Mouse (Mus musculus): ENCODE data around the gene Gstp2. TPM values are rescaled to one million over a fixed set of nuclear protein-coding genes. Genes with fewer than 3 reads are reported as not detected.

Gstp2 gene
- total and polyA plus RNA-seq, 2 experiments from 2014 or later, result 9.7 to 17.0 TPM

DNA sequence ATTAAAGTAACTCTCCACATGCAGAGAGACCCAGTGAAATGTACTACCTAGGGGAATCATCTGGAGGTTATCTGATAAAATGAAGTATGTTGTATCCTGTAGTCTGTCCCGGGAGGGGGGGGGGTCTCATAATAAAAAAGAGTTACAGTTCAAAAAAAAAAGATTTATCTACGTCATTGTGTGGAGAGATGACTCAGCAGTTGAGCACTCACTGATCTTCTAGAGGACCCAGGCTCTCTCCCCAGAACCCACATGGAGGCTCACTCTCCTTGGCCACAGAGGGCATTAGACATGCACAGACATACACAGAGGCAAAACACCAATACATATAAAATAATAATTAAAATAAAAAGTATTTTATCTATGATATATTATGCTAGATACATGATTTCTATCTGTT lies 45.6 kb upstream of the Gstp2 start:
- no peaks in the 10 kb centered on the region for H3K9me3 ChIP-seq (replicated peaks; ENCODE audit: control insufficient read depth, low read length)
- no peak overlapping the region for H3K4me3 ChIP-seq (ENCODE audit: low read depth, low read length)
- H3K36me3 ChIP-seq (replicated peaks; ENCODE audit: control insufficient read depth, insufficient read depth, low read length), result no peaks in the 10 kb centered on the region
- 41% methylated on average over 2 of the region's 2 CpGs for WGBS
- peaks cover 3% of the 10 kb centered on the region; the same call in 1 of the 2 replicates for H3K4me1 ChIP-seq (ENCODE audit: control insufficient read depth, insufficient read depth)
- H3K27ac ChIP-seq (ENCODE audit: low read depth), result no peak overlapping the region
- no peak for ATAC-seq (ENCODE audit: insufficient read depth, low read depth)
- H3K9ac ChIP-seq (replicated peaks; ENCODE audit: low read depth, low read length), result no peak overlapping the region
- no peak for TF ChIP-seq EP300 (IDR thresholded peaks at IDR 0.05; ENCODE audit: low read depth)
- TF ChIP-seq CTCF (IDR thresholded peaks at IDR 0.05; ENCODE audit: low read depth), result no peak
- no peak for DNase-seq (ENCODE audit: low spot score)
- H3K27me3 ChIP-seq (ENCODE audit: control insufficient read depth, insufficient read depth, low read length), result no peaks in the 10 kb centered on the region
- no peak overlapping the region for H3K4me2 ChIP-seq (ENCODE audit: low read depth, low read length)

DNA sequence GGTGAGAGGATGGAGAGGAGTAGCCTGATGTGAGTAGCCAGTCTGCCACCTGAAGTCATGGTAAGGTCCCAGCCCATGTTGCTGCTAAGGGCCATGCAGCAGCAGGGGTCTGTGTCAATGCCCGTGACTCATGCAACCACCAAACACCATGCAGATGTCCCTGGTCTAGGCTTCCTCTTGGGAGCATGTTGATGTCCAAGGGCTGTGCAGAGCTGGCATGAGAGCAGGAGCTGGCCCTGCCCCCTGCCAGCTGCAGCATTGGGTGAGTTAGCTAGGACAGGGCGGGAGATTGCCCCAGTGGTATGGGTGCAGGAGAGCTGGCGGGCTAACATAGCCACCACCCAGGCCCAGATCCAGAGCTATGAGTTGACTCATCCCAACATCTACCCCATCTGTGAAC lies 44.6 kb upstream of the Gstp2 start:
- no peaks in the 10 kb centered on the region for H3K9me3 ChIP-seq (replicated peaks; ENCODE audit: control insufficient read depth, low read length)
- no peak overlapping the region for H3K9ac ChIP-seq (replicated peaks; ENCODE audit: low read depth, low read length)
- DNase-seq (ENCODE audit: low spot score), result no peak
- H3K4me1 ChIP-seq (ENCODE audit: control insufficient read depth, insufficient read depth), result no peaks in the 10 kb centered on the region
- no peaks in the 10 kb centered on the region for H3K27me3 ChIP-seq (ENCODE audit: control insufficient read depth, insufficient read depth, low read length)
- no peak overlapping the region for H3K4me2 ChIP-seq (ENCODE audit: low read depth, low read length)
- no peaks in the 10 kb centered on the region for H3K36me3 ChIP-seq (replicated peaks; ENCODE audit: control insufficient read depth, insufficient read depth, low read length)
- no peak for ATAC-seq (ENCODE audit: insufficient read depth, low read depth)
- no peak overlapping the region for H3K27ac ChIP-seq (ENCODE audit: low read depth)
- TF ChIP-seq CTCF (IDR thresholded peaks at IDR 0.05; ENCODE audit: low read depth) (no peak), EP300 (IDR thresholded peaks at IDR 0.05; ENCODE audit: low read depth) (no peak)
- 78% methylated on average over 3 of the region's 3 CpGs for WGBS
- no peak overlapping the region for H3K4me3 ChIP-seq (ENCODE audit: low read depth, low read length)

DNA sequence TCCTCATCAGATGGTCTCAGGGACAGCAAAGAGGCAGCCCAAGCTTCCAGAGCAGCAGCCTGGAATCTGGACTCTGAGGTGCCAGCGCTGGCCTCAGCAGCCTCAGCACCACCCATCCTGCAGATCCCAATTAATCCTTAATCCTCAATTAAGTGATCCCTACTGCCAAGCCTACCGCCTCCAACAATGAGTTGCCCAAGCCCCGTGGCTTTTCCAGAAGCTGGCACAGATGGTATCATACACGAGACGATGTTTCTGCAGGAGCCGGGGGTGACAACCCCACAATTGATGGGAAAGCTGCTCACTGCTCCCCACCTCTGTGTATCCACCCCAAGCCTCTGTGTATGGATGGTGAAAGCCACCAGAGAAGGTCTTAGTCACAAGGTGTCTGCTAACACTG lies 43.3 kb upstream of the Gstp2 start:
- no peaks in the 10 kb centered on the region for H3K36me3 ChIP-seq (replicated peaks; ENCODE audit: control insufficient read depth, insufficient read depth, low read length)
- no peaks in the 10 kb centered on the region for H3K4me1 ChIP-seq (ENCODE audit: control insufficient read depth, insufficient read depth)
- no peak for DNase-seq (ENCODE audit: low spot score)
- H3K9ac ChIP-seq (replicated peaks; ENCODE audit: low read depth, low read length), result no peak overlapping the region
- no peak overlapping the region for H3K4me2 ChIP-seq (ENCODE audit: low read depth, low read length)
- H3K4me3 ChIP-seq (ENCODE audit: low read depth, low read length), result no peak overlapping the region
- H3K9me3 ChIP-seq (replicated peaks; ENCODE audit: control insufficient read depth, low read length), result no peaks in the 10 kb centered on the region
- no peaks in the 10 kb centered on the region for H3K27me3 ChIP-seq (ENCODE audit: control insufficient read depth, insufficient read depth, low read length)
- WGBS, result 76% methylated on average over 6 of the region's 6 CpGs
- no peak overlapping the region for H3K27ac ChIP-seq (ENCODE audit: low read depth)
- no peak for ATAC-seq (ENCODE audit: insufficient read depth, low read depth)
- no peak for TF ChIP-seq EP300 (IDR thresholded peaks at IDR 0.05; ENCODE audit: low read depth)
- no peak for TF ChIP-seq CTCF (IDR thresholded peaks at IDR 0.05; ENCODE audit: low read depth)

DNA sequence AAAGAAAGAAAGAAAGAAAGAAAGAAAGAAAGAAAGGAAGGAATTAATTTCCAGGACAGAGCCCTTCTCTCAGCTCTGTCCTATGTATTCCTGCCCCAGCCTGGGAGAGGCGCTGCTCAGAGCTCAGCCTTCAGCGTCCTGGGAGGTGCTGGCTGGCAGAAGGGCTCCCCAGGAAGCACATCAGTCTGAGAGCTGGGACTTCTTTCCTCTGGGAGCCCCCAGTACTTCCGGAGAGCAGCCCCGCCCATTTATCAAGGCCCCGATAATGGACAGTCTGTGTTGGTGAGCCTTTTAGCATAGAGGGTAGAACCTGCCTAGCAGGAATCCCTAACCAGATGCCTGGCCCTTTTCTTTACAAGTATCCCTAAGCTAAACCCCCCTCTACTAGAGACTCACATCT lies 42.3 kb upstream of the Gstp2 start:
- DNase-seq (ENCODE audit: low spot score) (no peak), ATAC-seq (ENCODE audit: insufficient read depth, low read depth) (no peak)
- Histone ChIP-seq H3K9me3 (replicated peaks; ENCODE audit: control insufficient read depth, low read length) (no peaks in the 10 kb centered on the region), H3K9ac (replicated peaks; ENCODE audit: low read depth, low read length) (no peak overlapping the region), H3K27me3 (ENCODE audit: control insufficient read depth, insufficient read depth, low read length) (no peaks in the 10 kb centered on the region), H3K4me1 (ENCODE audit: control insufficient read depth, insufficient read depth) (no peaks in the 10 kb centered on the region), H3K36me3 (replicated peaks; ENCODE audit: control insufficient read depth, insufficient read depth, low read length) (no peaks in the 10 kb centered on the region), H3K4me2 (ENCODE audit: low read depth, low read length) (no peak overlapping the region), H3K27ac (ENCODE audit: low read depth) (no peak overlapping the region), H3K4me3 (ENCODE audit: low read depth, low read length) (no peak overlapping the region)
- WGBS, result 49% methylated on average over 5 of the region's 5 CpGs
- TF ChIP-seq CTCF (IDR thresholded peaks at IDR 0.05; ENCODE audit: low read depth), result no peak
- TF ChIP-seq EP300 (IDR thresholded peaks at IDR 0.05; ENCODE audit: low read depth), result no peak

DNA sequence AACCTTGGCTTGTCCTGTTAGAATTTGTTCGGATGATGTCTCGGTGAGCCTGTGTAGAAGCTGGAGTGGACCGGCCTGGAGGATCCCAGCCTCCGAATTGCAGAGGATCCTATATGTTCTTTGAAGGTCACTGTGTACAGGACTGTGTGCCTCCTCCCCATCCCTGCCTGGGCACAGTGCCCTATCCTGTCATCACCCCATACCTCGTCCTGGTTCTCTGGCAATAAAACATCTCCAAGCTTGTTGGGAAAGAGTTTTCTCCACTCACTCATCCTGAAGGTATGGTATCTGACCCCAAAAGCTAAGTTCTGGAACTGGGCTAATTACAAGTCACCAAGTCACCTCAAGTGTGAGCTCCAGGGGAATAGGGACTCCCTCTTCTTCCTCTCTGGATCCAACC lies 41.3 kb upstream of the Gstp2 start:
- no peaks in the 10 kb centered on the region for H3K4me1 ChIP-seq (ENCODE audit: control insufficient read depth, insufficient read depth)
- H3K4me3 ChIP-seq (ENCODE audit: low read depth, low read length), result no peak overlapping the region
- no peaks in the 10 kb centered on the region for H3K27me3 ChIP-seq (ENCODE audit: control insufficient read depth, insufficient read depth, low read length)
- no peaks in the 10 kb centered on the region for H3K9me3 ChIP-seq (replicated peaks; ENCODE audit: control insufficient read depth, low read length)
- ATAC-seq (ENCODE audit: insufficient read depth, low read depth), result peak; percentile 85
- peak; percentile 64 for DNase-seq (ENCODE audit: low spot score)
- no peak overlapping the region for H3K4me2 ChIP-seq (ENCODE audit: low read depth, low read length)
- WGBS, result 29% methylated on average over 5 of the region's 5 CpGs
- TF ChIP-seq CTCF (IDR thresholded peaks at IDR 0.05; ENCODE audit: low read depth) (no peak), EP300 (IDR thresholded peaks at IDR 0.05; ENCODE audit: low read depth) (no peak)
- H3K27ac ChIP-seq (ENCODE audit: low read depth), result no peak overlapping the region
- no peaks in the 10 kb centered on the region for H3K36me3 ChIP-seq (replicated peaks; ENCODE audit: control insufficient read depth, insufficient read depth, low read length)
- no peak overlapping the region for H3K9ac ChIP-seq (replicated peaks; ENCODE audit: low read depth, low read length)

DNA sequence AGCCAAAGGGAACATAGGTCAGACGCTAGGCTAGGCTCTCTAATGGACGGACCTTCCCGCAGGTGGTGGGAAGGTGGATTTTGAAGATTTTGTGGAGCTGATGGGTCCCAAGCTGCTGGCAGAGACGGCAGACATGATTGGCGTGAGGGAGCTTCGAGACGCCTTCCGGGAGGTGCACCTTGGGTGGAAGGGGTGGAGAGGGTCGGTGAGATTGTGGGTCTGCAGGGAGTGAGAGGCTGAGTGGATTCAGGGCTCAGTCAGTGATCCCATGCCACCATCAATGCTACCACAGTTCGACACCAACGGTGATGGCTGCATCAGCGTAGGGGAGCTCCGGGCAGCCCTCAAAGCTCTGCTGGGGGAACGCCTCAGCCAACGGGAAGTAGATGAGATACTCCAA lies 40.3 kb upstream of the Gstp2 start:
- no peak for ATAC-seq (ENCODE audit: insufficient read depth, low read depth)
- 88% methylated on average over 15 of the region's 15 CpGs for WGBS
- DNase-seq (ENCODE audit: low spot score), result no peak
- Histone ChIP-seq H3K4me3 (ENCODE audit: low read depth, low read length) (no peak overlapping the region), H3K27me3 (ENCODE audit: control insufficient read depth, insufficient read depth, low read length) (no peaks in the 10 kb centered on the region), H3K9ac (replicated peaks; ENCODE audit: low read depth, low read length) (no peak overlapping the region), H3K27ac (ENCODE audit: low read depth) (no peak overlapping the region), H3K36me3 (replicated peaks; ENCODE audit: control insufficient read depth, insufficient read depth, low read length) (no peaks in the 10 kb centered on the region), H3K4me1 (ENCODE audit: control insufficient read depth, insufficient read depth) (no peaks in the 10 kb centered on the region), H3K9me3 (replicated peaks; ENCODE audit: control insufficient read depth, low read length) (no peaks in the 10 kb centered on the region), H3K4me2 (ENCODE audit: low read depth, low read length) (no peak overlapping the region)
- no peak for TF ChIP-seq EP300 (IDR thresholded peaks at IDR 0.05; ENCODE audit: low read depth)
